Comparison of ENCODE assay signal across 8 mouse cellular contexts in the genomic region with DNA sequence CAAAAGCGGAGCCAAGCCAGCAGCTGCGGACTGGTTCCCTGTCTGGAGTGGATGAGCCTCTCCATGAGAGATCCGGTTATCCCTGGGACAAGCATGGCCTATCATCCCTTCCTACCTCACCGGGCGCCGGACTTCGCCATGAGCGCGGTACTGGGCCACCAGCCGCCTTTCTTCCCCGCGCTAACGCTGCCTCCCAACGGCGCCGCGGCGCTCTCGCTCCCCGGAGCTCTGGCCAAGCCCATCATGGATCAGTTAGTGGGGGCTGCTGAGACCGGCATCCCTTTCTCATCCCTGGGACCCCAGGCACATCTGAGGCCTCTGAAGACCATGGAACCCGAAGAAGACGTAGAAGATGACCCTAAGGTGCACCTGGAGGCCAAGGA. TPM values are rescaled to one million over a fixed set of nuclear protein-coding genes. Genes with fewer than 3 reads are reported as not detected.
DNase-seq lines count a peak whose midpoint lies in the region; ATAC-seq and TF ChIP-seq lines count a peak whose summit lies in the region.

No protein-coding gene starts in this region.

- peak overlapping the region; percentile 86 for H3K9ac ChIP-seq in intestine, embryonic 15.5 days
- H3K9ac ChIP-seq in midbrain, embryonic 14.5 days (replicated peaks; ENCODE audit: low read length), result no peak overlapping the region

- peaks cover 13% of the 10 kb centered on the region; the same call in 1 of the 2 replicates for H3K27me3 ChIP-seq in spleen, adult 2 months (ENCODE audit: control insufficient read depth, insufficient read depth, low read length)
- H3K27me3 ChIP-seq in intestine, embryonic 15.5 days (replicated peaks), result peaks cover 13% of the 10 kb centered on the region; the same call in 1 of the 2 replicates
- peaks cover 90% of the 10 kb centered on the region for H3K27me3 ChIP-seq in midbrain, embryonic 14.5 days (ENCODE audit: control insufficient read depth, insufficient read depth, low read length)

- peak overlapping the region; percentile 92 for H3K4me2 ChIP-seq in intestine, embryonic 15.5 days (replicated peaks)
- no peak overlapping the region; the same call in 1 of the 2 replicates for H3K4me2 ChIP-seq in midbrain, embryonic 14.5 days (ENCODE audit: low read length)

- H3K4me1 ChIP-seq in spleen, adult 2 months (ENCODE audit: control insufficient read depth, insufficient read depth, insufficient read length), result no peaks in the 10 kb centered on the region
- H3K4me1 ChIP-seq in embryonic fibroblast, embryonic 13.5 days (ENCODE audit: control insufficient read depth, insufficient read depth, low read length), result peaks cover 3% of the 10 kb centered on the region; the same call in 1 of the 2 replicates
- H3K4me1 ChIP-seq in intestine, embryonic 15.5 days (replicated peaks), result peaks cover 27% of the 10 kb centered on the region
- no peaks in the 10 kb centered on the region for H3K4me1 ChIP-seq in midbrain, embryonic 14.5 days (ENCODE audit: control insufficient read depth, insufficient read depth, low read length)

- no peak for TF ChIP-seq POLR2A in spleen, adult 2 months (IDR thresholded peaks at IDR 0.05; ENCODE audit: low read depth, low read length)
- no peak; the same call in 1 of the 2 replicates for TF ChIP-seq POLR2A in embryonic fibroblast, embryonic 13.5 days (IDR thresholded peaks at IDR 0.05; ENCODE audit: low read depth, low read length)

- WGBS in spleen, adult 2 months, result 3% methylated on average over 23 of the region's 23 CpGs
- WGBS in intestine, embryonic 15.5 days, result under 1% methylated on average over 23 of the region's 23 CpGs
- WGBS in midbrain, embryonic 14.5 days, result under 1% methylated on average over 23 of the region's 23 CpGs

- no peak for ATAC-seq in intestine, embryonic 15.5 days
- no peak for ATAC-seq in midbrain, embryonic 14.5 days (ENCODE audit: low FRiP score, low TSS enrichment)

- H3K4me3 ChIP-seq in spleen, adult 2 months (ENCODE audit: extremely low read depth, insufficient read depth, insufficient read length), result peak overlapping the region; percentile 34; the same call in 1 of the 2 replicates
- H3K4me3 ChIP-seq in embryonic fibroblast, embryonic 13.5 days (ENCODE audit: insufficient read depth, low read length), result peak overlapping the region; percentile 84
- peak overlapping the region; percentile 58 for H3K4me3 ChIP-seq in intestine, embryonic 15.5 days (replicated peaks)
- H3K4me3 ChIP-seq in midbrain, embryonic 14.5 days (replicated peaks; ENCODE audit: low read depth, low read length), result peak overlapping the region; percentile 13; the same call in 1 of the 2 replicates

- H3K36me3 ChIP-seq in spleen, adult 2 months (ENCODE audit: control insufficient read depth, insufficient read depth, low read length), result no peaks in the 10 kb centered on the region
- no peaks in the 10 kb centered on the region for H3K36me3 ChIP-seq in intestine, embryonic 15.5 days
- H3K36me3 ChIP-seq in midbrain, embryonic 14.5 days (ENCODE audit: control insufficient read depth, insufficient read depth, low read length), result no peaks in the 10 kb centered on the region

- DNase-seq in spleen, adult 2 months (ENCODE audit: low read depth in 1 of 2, low spot score in 2 of 2), result no peak
- no peak for DNase-seq in spleen, postnatal 10 days (ENCODE audit: low spot score in 2 of 2)
- peak; percentile 53 for DNase-seq in midbrain, embryonic 14.5 days
- no peak for DNase-seq in layer of hippocampus, adult 9-10 months (ENCODE audit: low spot score)
- no peak for DNase-seq in left cerebral cortex, adult 18-20 months (ENCODE audit: low spot score in 2 of 2)
- no peak for DNase-seq in urinary bladder, postnatal 10 days (ENCODE audit: low spot score)

- no peaks in the 10 kb centered on the region for H3K9me3 ChIP-seq in intestine, embryonic 15.5 days
- H3K9me3 ChIP-seq in midbrain, embryonic 14.5 days (ENCODE audit: control insufficient read depth, low read length), result no peaks in the 10 kb centered on the region

- TF ChIP-seq CTCF in spleen, adult 2 months (IDR thresholded peaks at IDR 0.05; ENCODE audit: extremely low read depth, insufficient read depth, insufficient read length, insufficient replicate concordance), result no peak
- TF ChIP-seq CTCF in embryonic fibroblast, embryonic 13.5 days (IDR thresholded peaks at IDR 0.05; ENCODE audit: borderline replicate concordance, insufficient read depth, low read length), result no peak

- H3K27ac ChIP-seq in spleen, adult 2 months (ENCODE audit: insufficient read depth, low read length), result peak overlapping the region; percentile 38; the same call in 1 of the 2 replicates
- peak overlapping the region; percentile 69 for H3K27ac ChIP-seq in embryonic fibroblast, embryonic 13.5 days (ENCODE audit: insufficient read depth, low read length)
- peak overlapping the region; percentile 100 for H3K27ac ChIP-seq in intestine, embryonic 15.5 days
- no peak overlapping the region for H3K27ac ChIP-seq in midbrain, embryonic 14.5 days (replicated peaks; ENCODE audit: low read depth, low read length)

RNA-seq across cellular contexts. Expression of gene Tbx3, which starts 1.5 kb away (rescaled TPM):
- 0.88 and 4.8 TPM in 2 replicates for polyA plus RNA-seq in spleen, adult 2 months (2012; rRNA removed)
- 16.8 and 20.9 TPM in 2 replicates for polyA plus RNA-seq in embryonic fibroblast, embryonic 13.5 days (2011; ENCODE audit: insufficient read length, low read depth, missing spikeins)
- 38.6 and 44.9 TPM in 2 replicates for polyA plus RNA-seq in intestine, embryonic 15.5 days (2015; fragmentation: Nextera tagmentation; extraction: Ambion mirVana)
- 0.39 and 2.4 TPM in 2 replicates for polyA plus RNA-seq in midbrain, embryonic 14.5 days (2014; fragmentation: Nextera tagmentation; extraction: Ambion mirVana)
- 1 to 10 TPM; 4.5 to 5.5 TPM for total RNA-seq in left cerebral cortex, adult 18-20 months (2021)

Comparison
In these comparisons a context has a peak if more than half of its experiments do, and no peak if none do; other contexts are left out.
1. H3K4me3 ChIP-seq: peak in every context shown above with its lines; median percentile 84 in embryonic fibroblast, embryonic 13.5 days; 58 in intestine, embryonic 15.5 days; 34 in spleen, adult 2 months; 13 in midbrain, embryonic 14.5 days.